Mouse (Mus musculus): ENCODE results near the gene Bbc3. TPM values are rescaled to one million over a fixed set of nuclear protein-coding genes. Genes with fewer than 3 reads are reported as not detected.

Gene Bbc3
- total RNA-seq, 1 experiment = 21.9 TPM

DNA sequence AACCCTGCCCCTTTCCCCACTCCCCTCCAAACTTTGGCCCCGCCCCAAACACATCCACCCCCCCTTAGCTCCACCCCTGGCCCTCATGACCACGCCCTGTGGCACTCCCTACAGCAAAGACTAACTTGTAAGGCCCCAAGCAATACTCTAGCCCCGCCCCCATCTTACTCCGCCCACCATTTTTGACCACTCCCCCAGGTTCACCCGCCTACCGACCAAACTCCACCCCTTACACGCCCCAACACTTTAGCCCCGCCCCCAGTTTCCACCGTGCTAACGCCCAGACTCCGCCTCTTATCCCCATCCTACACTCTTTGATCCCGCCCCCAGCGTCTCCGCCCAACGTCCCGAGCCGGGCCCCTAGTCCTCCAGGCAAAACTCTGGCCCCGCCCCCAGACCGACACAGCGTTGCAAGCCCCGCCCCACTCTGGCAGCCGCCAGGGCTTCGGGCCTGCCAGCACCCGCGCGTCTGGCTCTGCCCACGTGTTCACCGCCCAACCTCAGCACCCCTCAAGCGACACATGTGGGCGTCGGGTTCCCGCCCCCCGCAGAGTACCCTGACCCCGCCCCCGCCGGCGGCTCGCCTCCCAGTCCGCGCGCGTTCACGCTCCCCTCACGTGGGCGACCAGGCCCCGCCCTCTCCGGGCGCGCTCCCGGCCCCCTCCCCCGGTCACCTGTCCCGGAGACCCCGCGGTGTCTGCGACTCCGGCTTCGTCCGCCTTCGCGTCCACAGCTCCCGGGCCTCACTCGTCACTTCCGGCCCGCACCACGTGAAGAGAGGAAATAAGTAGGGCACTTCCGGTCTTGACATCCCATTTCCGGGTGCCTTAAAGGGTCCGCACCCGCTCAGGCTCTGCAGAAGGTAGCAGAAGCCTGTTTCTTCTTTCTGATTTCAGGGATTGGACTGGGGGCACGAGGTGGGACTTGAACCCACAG is 21.9 kb upstream of the Bbc3 start, which contains the start of gene Ccdc9:
Gene Ccdc9 (minus strand): TSS at position 770 of the 936 bp plus-strand sequence.
- H3K4me3 ChIP-seq (ENCODE audit: insufficient read depth in 1 of 2, low read depth in 1 of 2, low read length in 2 of 2, poor library complexity in 1 of 2, severe bottlenecking in 1 of 2) = peak within 1 kb of the TSS; percentile 86 to 94
- H3K36me3 ChIP-seq (ENCODE audit: control insufficient read depth, insufficient read depth, low read length, poor library complexity, severe bottlenecking) = peaks cover 15% of the 10 kb centered on the region
- peak; percentile 100 for DNase-seq (ENCODE audit: low read depth, low spot score)
- peak within 1 kb of the TSS; percentile 99 for H3K27ac ChIP-seq (ENCODE audit: insufficient read depth, low read depth, low read length, poor library complexity, severe bottlenecking)
- H3K9me3 ChIP-seq (ENCODE audit: control insufficient read depth, insufficient read depth, low read depth, low read length) = no peaks in the 10 kb centered on the region
- in situ Hi-C loops (cut with MboI; ENCODE audit: low sequenced_read_pairs in 2 of 2, unreplicated experiment in 2 of 2) = no loop called here
- H3K9ac ChIP-seq (ENCODE audit: insufficient read depth, low read depth, low read length, poor library complexity, severe bottlenecking) = peak within 1 kb of the TSS; percentile 92
- no peak for TF ChIP-seq CHD2 (IDR thresholded peaks at IDR 0.05; ENCODE audit: low read depth, low read length)
- 0 out of 2 replicates have a peak, but pooled peaks have one; percentile 42 for TF ChIP-seq HCFC1 (IDR thresholded peaks at IDR 0.05; ENCODE audit: borderline replicate concordance, insufficient read depth, low read length)
- H3K4me1 ChIP-seq (ENCODE audit: control insufficient read depth in 2 of 2, insufficient read depth in 2 of 2, low read length in 2 of 2, poor library complexity in 1 of 2) = peaks cover 0 to 6% of the 10 kb centered on the region in 2 experiments; a peak in 2 of 4 replicates

DNA sequence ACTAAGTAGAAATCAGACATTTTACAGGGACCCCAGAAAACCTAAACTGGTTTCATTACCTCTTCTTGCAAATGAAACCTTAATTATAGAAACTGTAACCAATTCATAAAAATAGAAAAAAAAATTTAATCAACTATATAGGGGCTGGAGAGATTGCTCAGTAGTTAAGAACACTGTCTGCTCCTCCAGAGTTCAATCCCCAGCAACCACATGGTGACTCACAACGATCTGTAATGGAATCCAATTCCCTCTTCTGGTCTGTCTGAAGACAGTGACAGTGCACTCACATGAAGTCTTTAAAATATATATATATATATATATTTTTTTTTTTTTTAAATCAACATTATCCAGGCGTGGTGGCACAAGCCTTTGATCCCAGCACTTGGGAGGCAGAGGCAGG is 21.2 kb upstream of the Bbc3 start:
- Histone ChIP-seq H3K27ac (ENCODE audit: insufficient read depth, low read depth, low read length, poor library complexity, severe bottlenecking) (no peak overlapping the region; the same call in 1 of the 2 replicates), H3K9ac (ENCODE audit: insufficient read depth, low read depth, low read length, poor library complexity, severe bottlenecking) (peak overlapping the region; percentile 92; the same call in 1 of the 2 replicates), H3K9me3 (ENCODE audit: control insufficient read depth, insufficient read depth, low read depth, low read length) (no peaks in the 10 kb centered on the region), H3K36me3 (ENCODE audit: control insufficient read depth, insufficient read depth, low read length, poor library complexity, severe bottlenecking) (peaks cover 14% of the 10 kb centered on the region), H3K4me1 (ENCODE audit: control insufficient read depth in 2 of 2, insufficient read depth in 2 of 2, low read length in 2 of 2, poor library complexity in 1 of 2) (peaks cover 0 to 6% of the 10 kb centered on the region in 2 experiments; a peak in 2 of 4 replicates), H3K4me3 (ENCODE audit: insufficient read depth in 1 of 2, low read depth in 1 of 2, low read length in 2 of 2, poor library complexity in 1 of 2, severe bottlenecking in 1 of 2) (peak overlapping the region; percentile 83 to 86)
- no peak for DNase-seq (ENCODE audit: low read depth, low spot score)
- in situ Hi-C loops (cut with MboI; ENCODE audit: low sequenced_read_pairs in 2 of 2, unreplicated experiment in 2 of 2) = no loop called here
- no peak for TF ChIP-seq ZNF384 (IDR thresholded peaks at IDR 0.05; ENCODE audit: low read depth, low read length)

DNA sequence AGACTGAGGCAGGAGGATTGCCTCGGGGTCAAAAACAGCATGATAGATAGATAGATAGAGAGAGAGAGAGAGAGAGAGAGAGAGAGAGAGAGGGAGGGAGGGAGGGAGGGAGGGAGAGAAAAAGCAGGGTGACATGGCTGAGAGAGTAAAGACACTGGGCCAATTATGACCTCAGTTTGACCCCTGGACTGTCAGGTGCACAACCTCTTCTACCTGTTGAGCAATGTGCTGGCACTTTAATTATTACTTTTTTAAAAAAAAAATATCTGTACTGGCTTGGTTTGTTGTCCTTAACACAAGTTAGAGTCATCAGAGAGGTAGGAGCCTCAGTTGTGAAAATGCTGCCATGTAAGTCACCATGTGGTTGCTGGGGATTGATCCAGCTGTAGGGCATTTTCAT is 20.4 kb upstream of the Bbc3 start:
- Histone ChIP-seq H3K4me1 (ENCODE audit: control insufficient read depth in 2 of 2, insufficient read depth in 2 of 2, low read length in 2 of 2, poor library complexity in 1 of 2) (peaks cover 0 to 6% of the 10 kb centered on the region in 2 experiments; a peak in 2 of 4 replicates), H3K4me3 (ENCODE audit: insufficient read depth in 1 of 2, low read depth in 1 of 2, low read length in 2 of 2, poor library complexity in 1 of 2, severe bottlenecking in 1 of 2) (no peak overlapping the region), H3K9ac (ENCODE audit: insufficient read depth, low read depth, low read length, poor library complexity, severe bottlenecking) (no peak overlapping the region), H3K36me3 (ENCODE audit: control insufficient read depth, insufficient read depth, low read length, poor library complexity, severe bottlenecking) (peaks cover 8% of the 10 kb centered on the region), H3K9me3 (ENCODE audit: control insufficient read depth, insufficient read depth, low read depth, low read length) (no peaks in the 10 kb centered on the region), H3K27ac (ENCODE audit: insufficient read depth, low read depth, low read length, poor library complexity, severe bottlenecking) (no peak overlapping the region)
- no peak for TF ChIP-seq ZC3H11A (IDR thresholded peaks at IDR 0.05; ENCODE audit: borderline replicate concordance, low read depth, low read length)
- TF ChIP-seq MAFK (IDR thresholded peaks at IDR 0.05; ENCODE audit: insufficient read depth, low read depth, low read length) = no peak
- no peak for TF ChIP-seq CHD2 (IDR thresholded peaks at IDR 0.05; ENCODE audit: low read depth, low read length)
- TF ChIP-seq HCFC1 (IDR thresholded peaks at IDR 0.05; ENCODE audit: borderline replicate concordance, insufficient read depth, low read length) = no peak
- TF ChIP-seq ZNF384 (IDR thresholded peaks at IDR 0.05; ENCODE audit: low read depth, low read length) = no peak
- in situ Hi-C loops (cut with MboI; ENCODE audit: low sequenced_read_pairs in 2 of 2, unreplicated experiment in 2 of 2) = no loop called here
- DNase-seq (ENCODE audit: low read depth, low spot score) = no peak

DNA sequence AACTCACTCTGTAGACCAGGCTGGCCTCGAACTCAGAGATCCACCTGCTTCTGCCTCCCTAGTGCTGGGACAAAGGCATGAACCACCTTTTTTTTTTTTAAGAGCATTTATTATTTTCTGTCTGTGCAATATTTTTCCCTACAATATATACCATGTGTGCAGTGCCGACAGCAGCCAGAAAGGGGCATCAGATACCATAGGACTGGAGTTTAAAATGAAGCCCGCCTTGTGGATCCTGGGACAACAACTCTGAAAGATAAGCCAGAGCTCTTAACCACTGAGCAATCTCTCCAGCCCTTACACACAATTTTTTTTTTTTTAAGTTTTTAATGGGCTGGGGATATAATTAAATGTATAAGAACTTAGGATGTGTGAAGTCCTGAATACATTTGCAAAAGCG is 13.8 kb upstream of the Bbc3 start:
- Histone ChIP-seq H3K27ac (ENCODE audit: insufficient read depth, low read depth, low read length, poor library complexity, severe bottlenecking) (no peak overlapping the region), H3K4me1 (ENCODE audit: control insufficient read depth in 2 of 2, insufficient read depth in 2 of 2, low read length in 2 of 2, poor library complexity in 1 of 2) (peaks cover 0 to 17% of the 10 kb centered on the region in 2 experiments; a peak in 2 of 4 replicates), H3K4me3 (ENCODE audit: insufficient read depth in 1 of 2, low read depth in 1 of 2, low read length in 2 of 2, poor library complexity in 1 of 2, severe bottlenecking in 1 of 2) (peak overlapping the region in 1 of 2 experiments; percentile 73; a peak in 1 of 4 replicates), H3K9me3 (ENCODE audit: control insufficient read depth, insufficient read depth, low read depth, low read length) (no peaks in the 10 kb centered on the region), H3K36me3 (ENCODE audit: control insufficient read depth, insufficient read depth, low read length, poor library complexity, severe bottlenecking) (no peaks in the 10 kb centered on the region), H3K9ac (ENCODE audit: insufficient read depth, low read depth, low read length, poor library complexity, severe bottlenecking) (no peak overlapping the region)
- DNase-seq (ENCODE audit: low read depth, low spot score) = no peak
- TF ChIP-seq CHD2 (IDR thresholded peaks at IDR 0.05; ENCODE audit: low read depth, low read length) = no peak
- no peak for TF ChIP-seq ZNF384 (IDR thresholded peaks at IDR 0.05; ENCODE audit: low read depth, low read length)
- no peak for TF ChIP-seq ZC3H11A (IDR thresholded peaks at IDR 0.05; ENCODE audit: borderline replicate concordance, low read depth, low read length)
- TF ChIP-seq MAFK (IDR thresholded peaks at IDR 0.05; ENCODE audit: insufficient read depth, low read depth, low read length) = no peak
- no peak for TF ChIP-seq HCFC1 (IDR thresholded peaks at IDR 0.05; ENCODE audit: borderline replicate concordance, insufficient read depth, low read length)
- in situ Hi-C loops (cut with MboI; ENCODE audit: low sequenced_read_pairs in 2 of 2, unreplicated experiment in 2 of 2) = no loop called here

All from ES-E14 (cell line).